14 mouse cellular contexts compared by ENCODE assay signal in the genomic region with DNA sequence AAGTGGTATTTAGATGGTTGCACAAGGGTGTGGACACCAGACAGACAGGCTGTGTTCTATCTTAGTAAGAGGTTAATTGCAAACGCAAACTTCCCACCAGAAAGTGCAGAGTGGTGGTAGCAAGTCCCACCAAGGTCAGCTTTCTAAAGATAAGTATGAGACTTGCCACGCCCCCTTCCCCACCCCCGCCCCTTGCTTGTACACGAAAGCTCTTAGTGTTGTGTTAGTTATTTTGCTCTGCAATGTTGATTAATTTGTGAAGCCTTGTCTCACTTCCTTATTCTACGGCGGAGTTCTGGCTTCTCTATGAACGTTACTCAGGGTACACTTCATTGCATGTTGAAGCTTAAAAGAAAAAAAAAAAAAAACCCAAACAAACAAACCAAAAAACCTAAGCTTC. TPM values are rescaled to one million over a fixed set of nuclear protein-coding genes. Genes with fewer than 3 reads are reported as not detected.
A peak's percentile ranks its signal among the peaks of the same experiment; 100 is the strongest.
DNase-seq lines count a peak whose midpoint lies in the region; ATAC-seq and TF ChIP-seq lines count a peak whose summit lies in the region.
"Had no signal": no experiment of that assay in that cellular context is flagged by ENCODE, and none has a peak within 500 bp of the region (broad histone marks: within the 10 kb centered on the region; RNA-seq: fewer than 3 reads in every experiment).

No protein-coding gene starts in this region.

- no peaks in the 10 kb centered on the region; the same call in 1 of the 2 replicates for H3K36me3 ChIP-seq in lung, embryonic 16.5 days (ENCODE audit: control insufficient read depth, insufficient read depth, low read length)
- peaks cover 9% of the 10 kb centered on the region; the same call in 1 of the 2 replicates for H3K36me3 ChIP-seq in liver, embryonic 13.5 days
- no peaks in the 10 kb centered on the region for H3K36me3 ChIP-seq in stomach, postnatal 0 days (ENCODE audit: control insufficient read depth, insufficient read depth, low read length)
- H3K36me3 ChIP-seq: forebrain, embryonic 15.5 days; hindbrain, embryonic 10.5 days; midbrain, embryonic 12.5 days; neural tube, embryonic 13.5 days had no signal

- DNase-seq in gastrocnemius, adult 2 months: no peak
- DNase-seq in gastrocnemius, postnatal 36 days: no peak
- no peak for DNase-seq in lung, postnatal 36 days
- DNase-seq in liver, embryonic 13.5 days: no peak
- DNase-seq in stomach, postnatal 0 days (ENCODE audit: low spot score): peak; percentile 61
- DNase-seq in adipocyte (ENCODE audit: low spot score): no peak
- no peak for DNase-seq in embryo, embryonic 9.5 days (ENCODE audit: extremely low spot score)
- DNase-seq: right cerebral cortex, postnatal 4 days had no signal

- intact Hi-C loops in gastrocnemius, adult 2 months (cut with DNase I): no loop called here
- intact Hi-C loops in gastrocnemius, postnatal 36 days (cut with DNase I): no loop called here

- no peak overlapping the region for H3K9ac ChIP-seq in lung, embryonic 16.5 days (ENCODE audit: low read length)
- peak overlapping the region; percentile 59 for H3K9ac ChIP-seq in liver, embryonic 13.5 days
- no peak overlapping the region for H3K9ac ChIP-seq in stomach, postnatal 0 days (ENCODE audit: low read length)
- H3K9ac ChIP-seq: forebrain, embryonic 15.5 days; midbrain, embryonic 12.5 days; neural tube, embryonic 13.5 days had no signal

- TF ChIP-seq CTCF in gastrocnemius, adult 2 months (IDR thresholded peaks at IDR 0.05): no peak
- TF ChIP-seq CTCF in stomach, postnatal 0 days (IDR thresholded peaks at IDR 0.05; ENCODE audit: low read depth): no peak

- peak overlapping the region; percentile 58; the same call in 1 of the 2 replicates for H3K27ac ChIP-seq in gastrocnemius, adult 2 months
- H3K27ac ChIP-seq in lung, embryonic 16.5 days (ENCODE audit: low read length): peak overlapping the region; percentile 24; the same call in 1 of the 2 replicates
- peak overlapping the region; percentile 88 for H3K27ac ChIP-seq in liver, embryonic 13.5 days
- H3K27ac ChIP-seq in stomach, postnatal 0 days (replicated peaks): peak overlapping the region; percentile 53; the same call in 1 of the 2 replicates
- H3K27ac ChIP-seq: forebrain, embryonic 15.5 days; hindbrain, embryonic 10.5 days; kidney, postnatal 0 days; midbrain, embryonic 12.5 days; neural tube, embryonic 13.5 days had no signal

- peak; percentile 75 for ATAC-seq in lung, embryonic 16.5 days (ENCODE audit: low read depth)
- peak; percentile 70 for ATAC-seq in liver, embryonic 13.5 days (ENCODE audit: low read depth)
- ATAC-seq in stomach, postnatal 0 days (ENCODE audit: low FRiP score, low TSS enrichment): peak; percentile 47; the same call in 1 of the 2 replicates
- ATAC-seq: forebrain, embryonic 15.5 days had no signal

- no peaks in the 10 kb centered on the region for H3K9me3 ChIP-seq in lung, embryonic 16.5 days (ENCODE audit: control insufficient read depth, low read length)
- no peaks in the 10 kb centered on the region for H3K9me3 ChIP-seq in liver, embryonic 13.5 days (replicated peaks)
- no peaks in the 10 kb centered on the region for H3K9me3 ChIP-seq in stomach, postnatal 0 days (ENCODE audit: control insufficient read depth, low read length)
- H3K9me3 ChIP-seq: forebrain, embryonic 15.5 days; hindbrain, embryonic 10.5 days; midbrain, embryonic 12.5 days; neural tube, embryonic 13.5 days had no signal

- TF ChIP-seq EP300 in stomach, postnatal 0 days (optimal IDR thresholded peaks at IDR 0.05): no peak

- no peak overlapping the region; the same call in 1 of the 2 replicates for H3K4me3 ChIP-seq in gastrocnemius, adult 2 months
- H3K4me3 ChIP-seq in lung, embryonic 16.5 days (ENCODE audit: low read length): no peak overlapping the region
- H3K4me3 ChIP-seq in liver, embryonic 13.5 days (replicated peaks): peak overlapping the region; percentile 39
- no peak overlapping the region for H3K4me3 ChIP-seq in stomach, postnatal 0 days (ENCODE audit: low read depth, low read length)
- H3K4me3 ChIP-seq: forebrain, embryonic 15.5 days; hindbrain, embryonic 10.5 days; midbrain, embryonic 12.5 days; neural tube, embryonic 13.5 days had no signal

- 8% methylated on average over 7 of the region's 7 CpGs for WGBS in lung, embryonic 16.5 days
- 5% methylated on average over 7 of the region's 7 CpGs for WGBS in liver, embryonic 13.5 days (ENCODE audit: insufficient replicate concordance)
- WGBS in stomach, postnatal 0 days: 16% methylated on average over 7 of the region's 7 CpGs

- H3K4me1 ChIP-seq in lung, embryonic 16.5 days (replicated peaks; ENCODE audit: control insufficient read depth, insufficient read depth, low read length): peaks cover 12% of the 10 kb centered on the region
- peaks cover 24% of the 10 kb centered on the region for H3K4me1 ChIP-seq in liver, embryonic 13.5 days (replicated peaks)
- no peaks in the 10 kb centered on the region for H3K4me1 ChIP-seq in stomach, postnatal 0 days (replicated peaks; ENCODE audit: control insufficient read depth, insufficient read depth)
- H3K4me1 ChIP-seq: forebrain, embryonic 15.5 days; midbrain, embryonic 12.5 days; neural tube, embryonic 13.5 days had no signal

- H3K4me2 ChIP-seq in lung, embryonic 16.5 days (ENCODE audit: low read depth, low read length): peak overlapping the region; percentile 28; the same call in 1 of the 2 replicates
- peak overlapping the region; percentile 67 for H3K4me2 ChIP-seq in liver, embryonic 13.5 days
- H3K4me2 ChIP-seq in stomach, postnatal 0 days (replicated peaks; ENCODE audit: low read depth): peak overlapping the region; percentile 23
- H3K4me2 ChIP-seq: forebrain, embryonic 15.5 days; midbrain, embryonic 12.5 days; neural tube, embryonic 13.5 days had no signal

- no peaks in the 10 kb centered on the region for H3K27me3 ChIP-seq in lung, embryonic 16.5 days (ENCODE audit: control insufficient read depth, insufficient read depth, low read depth, low read length)
- no peaks in the 10 kb centered on the region for H3K27me3 ChIP-seq in liver, embryonic 13.5 days
- H3K27me3 ChIP-seq in stomach, postnatal 0 days (ENCODE audit: control insufficient read depth, insufficient read depth, low read length): no peaks in the 10 kb centered on the region
- H3K27me3 ChIP-seq: forebrain, embryonic 15.5 days; midbrain, embryonic 12.5 days; neural tube, embryonic 13.5 days had no signal

RNA-seq across cellular contexts. Expression of a gene that starts 57.1 kb away (rescaled TPM):
- total RNA-seq in gastrocnemius, adult 2 months (2021): 10 to 100 TPM; 31.5 to 35.5 TPM
- 10 to 100 TPM; 26.4 to 29.1 TPM for total RNA-seq in gastrocnemius, postnatal 36 days (2021)
- 127 and 132 TPM in 2 replicates for polyA plus RNA-seq in lung, embryonic 16.5 days (2015; fragmentation: Nextera tagmentation; extraction: Ambion mirVana)
- polyA plus RNA-seq in liver, embryonic 13.5 days (2015; fragmentation: Nextera tagmentation; extraction: Ambion mirVana): 78.7 and 98.3 TPM in 2 replicates
- polyA plus RNA-seq in stomach, postnatal 0 days (2015; fragmentation: Nextera tagmentation; extraction: Ambion mirVana): 117 and 118 TPM in 2 replicates

Comparison
In these comparisons a context has a peak if more than half of its experiments do, and no peak if none do; other contexts are left out.
1. H3K27ac ChIP-seq: peak in every context shown above with its lines; median percentile 88 in liver, embryonic 13.5 days; 58 in gastrocnemius, adult 2 months; 53 in stomach, postnatal 0 days; 24 in lung, embryonic 16.5 days.